Mouse (Mus musculus) midbrain, embryonic 12.5 days (tissue): Measurements from ENCODE around the gene Gm21954. TPM values are rescaled to one million over a fixed set of nuclear protein-coding genes. Genes with fewer than 3 reads are reported as not detected.

Source experiments
- ATAC-seq: fragments of 200-750 bp; cut with Nextera tagmentation; 2 replicates; pipeline ENCODE4 v1.8.0; 2017; ENCODE audit warnings: low read depth, moderate TSS enrichment, moderate library complexity; ENCODE audit not compliant: low FRiP score
- H3K27ac ChIP-seq: fragments of 300-500 bp; sonication (generic); replicated peaks from 2 replicates; pipeline ENCODE4 v1.5.1; 2016; ENCODE audit warnings: mild to moderate bottlenecking
- H3K27me3 ChIP-seq: fragments of 300-500 bp; sonication (generic); 2 replicates; pipeline ENCODE4 v1.6.1; 2016; ENCODE audit warnings: mild to moderate bottlenecking
- H3K36me3 ChIP-seq: fragments of 300-500 bp; sonication (generic); 2 replicates; pipeline ENCODE4 v1.6.1; 2016
- H3K4me1 ChIP-seq: fragments of 300-500 bp; sonication (generic); 2 replicates; pipeline ENCODE4 v1.6.1; 2016
- H3K4me2 ChIP-seq: fragments of 300-500 bp; sonication (generic); replicated peaks from 2 replicates; pipeline ENCODE4 v1.6.1; 2016; ENCODE audit warnings: mild to moderate bottlenecking, moderate library complexity
- H3K4me3 ChIP-seq: fragments of 300-500 bp; sonication (generic); 2 replicates; pipeline ENCODE4 v1.5.1; 2016; ENCODE audit warnings: mild to moderate bottlenecking
- H3K9ac ChIP-seq: fragments of 300-500 bp; sonication (generic); replicated peaks from 2 replicates; pipeline ENCODE4 v1.6.1; 2016; ENCODE audit warnings: mild to moderate bottlenecking, moderate library complexity
- H3K9me3 ChIP-seq: fragments of 300-500 bp; sonication (generic); 2 replicates; pipeline ENCODE4 v1.6.1; 2016; ENCODE audit warnings: mild to moderate bottlenecking
- WGBS: fragments of 180-500 bp; shearing (Covaris S2); methylation state at CpG from one replicate; pipeline ENCODE4 v1.1.7; 2016; 5-methylcytosine and 5-hydroxymethylcytosine counted together
- polyA plus RNA-seq: library from polyadenylated mRNA; unstranded; fragments of >200 nt; fragmentation: Nextera tagmentation; extraction: Ambion mirVana; gene quantifications from 2 replicates; pipeline ENCODE4 v1.2.1, GENCODE M21; 2016

The Gm21954 gene
- polyA plus RNA-seq, 1 experiment from 2014 or later: not detected

DNA sequence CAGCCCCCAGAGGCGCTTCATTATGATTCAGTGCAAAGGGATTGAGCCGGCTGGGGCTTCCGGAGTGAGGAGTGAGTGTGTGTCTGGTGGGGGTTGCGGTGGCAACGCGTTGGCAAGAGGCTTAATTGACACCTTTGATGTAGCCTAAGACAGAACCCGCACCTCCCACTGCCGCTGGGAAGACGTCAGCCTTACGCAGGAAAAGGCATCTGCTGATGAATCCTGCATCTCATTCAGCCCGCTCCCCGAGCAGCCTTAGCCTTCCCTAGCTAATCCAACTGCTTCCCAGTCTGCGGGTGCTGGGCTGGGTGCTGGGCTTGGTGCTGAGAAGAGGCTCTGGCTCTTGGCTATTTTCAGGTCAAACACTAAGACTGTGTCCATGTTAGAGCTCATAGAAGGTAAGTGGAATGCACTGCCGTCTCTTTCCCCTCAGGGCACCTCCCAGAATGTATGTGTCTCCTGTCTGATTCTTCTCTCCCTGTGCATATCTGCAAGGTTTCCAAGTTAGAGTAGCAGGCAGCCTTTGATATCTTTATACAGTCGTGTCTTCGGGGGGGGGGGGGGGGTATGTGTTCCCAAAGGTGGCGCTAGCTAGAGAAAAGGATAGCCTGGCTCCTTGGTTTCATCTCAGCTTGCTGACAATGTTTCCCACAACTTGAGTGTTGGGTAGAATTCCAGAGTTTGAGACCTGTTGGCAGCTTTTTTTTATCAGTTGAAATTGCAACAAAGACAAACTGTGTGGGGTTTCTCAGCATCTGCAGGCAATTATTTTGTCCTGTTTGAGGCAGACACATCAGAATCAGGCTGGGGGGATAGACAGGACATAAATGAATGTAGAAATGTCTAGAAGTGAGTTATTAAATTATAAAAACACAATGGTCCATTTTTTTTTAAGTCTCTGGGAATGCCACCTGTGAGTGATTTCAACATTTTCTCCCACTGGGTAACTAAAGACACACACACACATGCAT is 10.0 kb downstream of the Gm21954 start:
- Histone ChIP-seq H3K9me3 (no peaks in the 10 kb centered on the region), H3K4me1 (peaks cover 26% of the 10 kb centered on the region), H3K4me2 (peak overlapping the region; percentile 51), H3K4me3 (peak overlapping the region; percentile 27), H3K9ac (peak overlapping the region; percentile 37; the same call in 1 of the 2 replicates), H3K27me3 (no peaks in the 10 kb centered on the region), H3K27ac (peak overlapping the region; percentile 79), H3K36me3 (peaks cover 7% of the 10 kb centered on the region; the same call in 1 of the 2 replicates)
- under 1% methylated on average over 17 of the region's 17 CpGs for WGBS
- ATAC-seq: peak; percentile 96

DNA sequence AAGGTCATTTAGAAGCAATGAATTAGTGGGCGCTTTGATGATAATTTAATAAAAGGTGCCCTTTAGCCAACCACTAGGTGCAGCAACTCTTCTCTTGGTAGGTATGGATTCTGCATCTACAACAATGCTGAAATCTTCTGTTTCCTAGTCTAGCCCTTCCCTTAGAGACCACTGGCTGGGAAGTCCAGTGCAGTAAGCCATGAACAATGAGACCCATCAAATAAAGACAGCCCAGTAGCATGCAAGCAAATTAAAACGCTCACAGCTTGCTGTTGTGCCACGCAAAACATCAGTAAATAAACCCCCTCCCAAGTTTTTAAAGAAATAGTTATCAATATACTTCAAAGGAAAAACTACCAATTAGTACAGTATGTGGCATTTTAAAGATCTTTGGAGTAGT is 10.9 kb downstream of the Gm21954 start:
- peak; percentile 50; the same call in 1 of the 2 replicates for ATAC-seq
- Histone ChIP-seq H3K4me2 (peak overlapping the region; percentile 51), H3K9ac (no peak overlapping the region), H3K4me1 (peaks cover 26% of the 10 kb centered on the region), H3K27me3 (no peaks in the 10 kb centered on the region), H3K9me3 (no peaks in the 10 kb centered on the region), H3K27ac (peak overlapping the region; percentile 79), H3K36me3 (peaks cover 7% of the 10 kb centered on the region; the same call in 1 of the 2 replicates), H3K4me3 (0 out of 2 replicates have a peak overlapping the region, but pooled peaks have one; percentile 27)
- WGBS: 38% methylated on average over 3 of the region's 3 CpGs

GRCm38 (mm10) chr3:55452464-55452863 is 19.5 kb downstream of the Gm21954 start:
- Histone ChIP-seq H3K9me3 (no peaks in the 10 kb centered on the region), H3K27ac (no peak overlapping the region), H3K4me2 (no peak overlapping the region), H3K4me3 (no peak overlapping the region), H3K4me1 (no peaks in the 10 kb centered on the region), H3K36me3 (peaks cover 9% of the 10 kb centered on the region; the same call in 1 of the 2 replicates), H3K27me3 (no peaks in the 10 kb centered on the region), H3K9ac (no peak overlapping the region)
- no peak for ATAC-seq
- 95% methylated on average over 2 of the region's 2 CpGs for WGBS

GRCm38 (mm10) chr3:55451877-55452276 is 20.1 kb downstream of the Gm21954 start:
- no peak for ATAC-seq

GRCm38 (mm10) chr3:55451035-55451434 is 21.0 kb downstream of the Gm21954 start:
- Histone ChIP-seq H3K4me2 (no peak overlapping the region), H3K27ac (no peak overlapping the region), H3K4me1 (no peaks in the 10 kb centered on the region), H3K9me3 (no peaks in the 10 kb centered on the region), H3K27me3 (no peaks in the 10 kb centered on the region), H3K9ac (no peak overlapping the region), H3K36me3 (0 out of 2 replicates have a peak, but pooled peaks cover 9% of the 10 kb centered on the region), H3K4me3 (no peak overlapping the region)
- ATAC-seq: no peak
- 96% methylated on average over 14 of the region's 14 CpGs for WGBS

More at GRCm38 (mm10) chr3:55451877-55452276, 20.1 kb downstream of the Gm21954 start:
- Histone ChIP-seq H3K4me2 (no peak overlapping the region), H3K27ac (no peak overlapping the region), H3K36me3 (peaks cover 9% of the 10 kb centered on the region; the same call in 1 of the 2 replicates), H3K9ac (no peak overlapping the region), H3K4me1 (no peaks in the 10 kb centered on the region), H3K9me3 (no peaks in the 10 kb centered on the region), H3K27me3 (no peaks in the 10 kb centered on the region), H3K4me3 (no peak overlapping the region)
- WGBS: 88% methylated on average over 3 of the region's 3 CpGs

DNA sequence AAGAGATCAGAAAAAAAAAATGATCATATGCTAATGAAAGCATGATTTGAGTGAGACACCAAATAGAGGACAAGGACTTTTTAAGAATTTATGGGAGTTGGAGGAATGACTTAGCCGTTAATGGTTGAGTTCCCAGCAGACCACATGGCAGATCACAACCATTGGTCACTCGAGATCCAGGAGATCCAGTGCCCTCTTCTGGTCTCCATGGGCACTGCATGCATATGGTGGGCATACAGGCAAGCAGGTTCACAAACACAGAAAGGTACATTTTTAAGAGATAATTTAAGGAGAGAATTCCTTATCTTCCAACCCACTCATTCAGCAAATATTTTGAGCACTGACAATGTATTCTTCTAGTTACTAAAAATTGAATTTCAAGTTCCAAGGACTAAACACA is 22.9 kb downstream of the Gm21954 start:
- Histone ChIP-seq H3K4me3 (no peak overlapping the region), H3K36me3 (0 out of 2 replicates have a peak, but pooled peaks cover 9% of the 10 kb centered on the region), H3K4me1 (no peaks in the 10 kb centered on the region), H3K27ac (no peak overlapping the region), H3K4me2 (no peak overlapping the region), H3K27me3 (no peaks in the 10 kb centered on the region), H3K9ac (no peak overlapping the region), H3K9me3 (no peaks in the 10 kb centered on the region)
- no peak for ATAC-seq
- WGBS: 95% methylated on average over 2 of the region's 2 CpGs

DNA sequence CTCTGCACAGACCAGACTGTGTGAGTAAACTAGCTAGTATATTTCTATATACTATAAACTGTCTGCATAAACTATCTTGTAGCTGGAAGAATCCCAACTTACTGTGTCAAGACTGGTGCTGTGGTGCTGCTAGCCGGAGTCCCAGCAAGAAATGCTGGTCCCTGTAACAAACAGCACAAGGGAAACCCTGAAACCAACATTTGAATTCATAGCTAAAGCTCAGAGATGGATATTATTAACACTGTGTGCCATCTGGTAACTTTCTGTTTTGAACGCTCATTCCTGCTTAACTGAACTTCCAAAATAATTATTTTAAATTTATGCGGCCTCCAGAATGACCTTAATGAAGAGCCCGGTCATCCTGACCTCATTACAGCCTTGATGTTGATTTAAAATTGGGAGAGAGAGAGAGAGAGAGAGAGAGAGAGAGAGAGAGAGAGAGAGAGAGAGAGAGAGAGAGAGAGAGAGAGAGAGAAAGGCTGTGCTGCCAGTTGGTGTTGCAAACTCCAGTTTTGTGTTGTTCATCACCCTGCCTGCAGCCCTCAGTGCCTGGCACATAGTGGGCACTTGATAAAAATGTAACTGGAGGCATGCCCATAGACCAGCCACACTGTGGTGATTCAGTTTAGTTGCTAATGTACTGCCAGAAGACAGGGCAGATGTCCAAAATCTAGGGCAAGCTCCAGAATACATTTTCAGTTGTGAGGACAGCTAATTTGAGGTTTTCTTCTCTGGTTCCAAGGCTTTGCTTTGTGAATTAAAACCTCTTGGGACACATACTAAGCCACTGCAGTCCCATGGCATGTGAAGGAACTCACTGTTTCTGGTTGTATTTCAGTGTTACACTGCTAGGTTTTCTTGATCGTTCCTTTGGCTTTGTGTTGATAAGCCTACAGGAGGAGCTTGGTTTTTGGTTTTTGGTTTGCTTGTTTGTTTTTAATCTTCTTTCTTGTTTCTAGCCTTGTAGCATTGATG is 24.2 kb downstream of the Gm21954 start:
- no peaks in the 10 kb centered on the region for H3K4me1 ChIP-seq
- no peaks in the 10 kb centered on the region for H3K9me3 ChIP-seq
- H3K36me3 ChIP-seq: 0 out of 2 replicates have a peak, but pooled peaks cover 8% of the 10 kb centered on the region
- H3K4me3 ChIP-seq: no peak overlapping the region
- WGBS: 80% methylated on average over 5 of the region's 5 CpGs
- H3K4me2 ChIP-seq: no peak overlapping the region
- H3K27me3 ChIP-seq: no peaks in the 10 kb centered on the region
- no peak overlapping the region for H3K27ac ChIP-seq
- no peak overlapping the region for H3K9ac ChIP-seq
- no peak for ATAC-seq

- WGBS: 93% methylated on average over 7 of the region's 7 CpGs
- Histone ChIP-seq H3K27ac (no peak overlapping the region), H3K4me1 (no peaks in the 10 kb centered on the region), H3K27me3 (no peaks in the 10 kb centered on the region), H3K9ac (no peak overlapping the region), H3K4me2 (no peak overlapping the region), H3K36me3 (no peaks in the 10 kb centered on the region), H3K4me3 (no peak overlapping the region), H3K9me3 (no peaks in the 10 kb centered on the region)
- ATAC-seq: no peak
Observed at GRCm38 (mm10) chr3:55446681-55447080, 25.3 kb downstream of the Gm21954 start.

DNA sequence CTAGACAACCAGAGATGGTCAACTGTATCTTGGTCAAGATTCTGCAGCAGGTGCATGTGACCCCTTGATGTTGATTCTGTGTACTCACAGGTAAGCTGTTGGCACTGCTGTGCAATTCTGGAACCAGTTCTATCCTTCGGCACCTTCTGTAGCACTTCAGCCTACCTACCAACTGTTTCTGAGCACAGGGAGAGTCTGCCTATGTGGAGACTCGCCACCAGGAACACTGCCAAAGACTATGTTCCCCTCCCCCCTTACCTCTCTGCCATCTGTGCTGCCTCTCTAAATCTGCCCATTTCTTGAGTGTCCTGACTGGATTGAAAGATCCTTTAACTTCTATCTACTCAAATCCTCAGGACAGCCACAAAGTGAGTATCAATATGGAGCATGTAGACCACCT is 28.3 kb downstream of the Gm21954 start:
- ATAC-seq: no peak
- Histone ChIP-seq H3K36me3 (no peaks in the 10 kb centered on the region), H3K4me2 (no peak overlapping the region), H3K9me3 (no peaks in the 10 kb centered on the region), H3K9ac (no peak overlapping the region), H3K4me3 (no peak overlapping the region), H3K27ac (no peak overlapping the region), H3K4me1 (0 out of 2 replicates have a peak, but pooled peaks cover 3% of the 10 kb centered on the region), H3K27me3 (no peaks in the 10 kb centered on the region)
- 80% methylated on average over 2 of the region's 2 CpGs for WGBS

- Histone ChIP-seq H3K27ac (no peak overlapping the region), H3K4me1 (0 out of 2 replicates have a peak, but pooled peaks cover 3% of the 10 kb centered on the region), H3K27me3 (no peaks in the 10 kb centered on the region), H3K9me3 (no peaks in the 10 kb centered on the region), H3K9ac (no peak overlapping the region), H3K4me2 (no peak overlapping the region), H3K4me3 (no peak overlapping the region), H3K36me3 (no peaks in the 10 kb centered on the region)
- ATAC-seq: no peak
- WGBS: 88% methylated on average over 8 of the region's 8 CpGs
Observed at GRCm38 (mm10) chr3:55443271-55443670, 28.7 kb downstream of the Gm21954 start.

GRCm38 (mm10) chr3:55442012-55442645 is 29.9 kb downstream of the Gm21954 start:
- Histone ChIP-seq H3K9me3 (no peaks in the 10 kb centered on the region), H3K27ac (no peak overlapping the region)
- WGBS: 86% methylated on average over 11 of the region's 11 CpGs

More at GRCm38 (mm10) chr3:55442012-55442645, 29.9 kb downstream of the Gm21954 start:
- H3K36me3 ChIP-seq: no peaks in the 10 kb centered on the region
- no peak overlapping the region for H3K4me2 ChIP-seq
- 0 out of 2 replicates have a peak, but pooled peaks cover 3% of the 10 kb centered on the region for H3K4me1 ChIP-seq
- no peak overlapping the region for H3K9ac ChIP-seq
- ATAC-seq: no peak
- no peaks in the 10 kb centered on the region for H3K27me3 ChIP-seq
- no peak overlapping the region for H3K4me3 ChIP-seq
